Mouse (Mus musculus) cerebellum, adult (tissue): ENCODE data around the gene Nyap1.

ENCODE experiments used
- ATAC-seq: cut with Nextera tagmentation; 2 replicates; pipeline ENCODE4 v1.9.2; 2017; ENCODE audit warnings: mild to moderate bottlenecking, moderate library complexity, mixed read lengths; ENCODE audit not compliant: insufficient number of reproducible peaks, low FRiP score, low TSS enrichment

Gene Nyap1

DNA sequence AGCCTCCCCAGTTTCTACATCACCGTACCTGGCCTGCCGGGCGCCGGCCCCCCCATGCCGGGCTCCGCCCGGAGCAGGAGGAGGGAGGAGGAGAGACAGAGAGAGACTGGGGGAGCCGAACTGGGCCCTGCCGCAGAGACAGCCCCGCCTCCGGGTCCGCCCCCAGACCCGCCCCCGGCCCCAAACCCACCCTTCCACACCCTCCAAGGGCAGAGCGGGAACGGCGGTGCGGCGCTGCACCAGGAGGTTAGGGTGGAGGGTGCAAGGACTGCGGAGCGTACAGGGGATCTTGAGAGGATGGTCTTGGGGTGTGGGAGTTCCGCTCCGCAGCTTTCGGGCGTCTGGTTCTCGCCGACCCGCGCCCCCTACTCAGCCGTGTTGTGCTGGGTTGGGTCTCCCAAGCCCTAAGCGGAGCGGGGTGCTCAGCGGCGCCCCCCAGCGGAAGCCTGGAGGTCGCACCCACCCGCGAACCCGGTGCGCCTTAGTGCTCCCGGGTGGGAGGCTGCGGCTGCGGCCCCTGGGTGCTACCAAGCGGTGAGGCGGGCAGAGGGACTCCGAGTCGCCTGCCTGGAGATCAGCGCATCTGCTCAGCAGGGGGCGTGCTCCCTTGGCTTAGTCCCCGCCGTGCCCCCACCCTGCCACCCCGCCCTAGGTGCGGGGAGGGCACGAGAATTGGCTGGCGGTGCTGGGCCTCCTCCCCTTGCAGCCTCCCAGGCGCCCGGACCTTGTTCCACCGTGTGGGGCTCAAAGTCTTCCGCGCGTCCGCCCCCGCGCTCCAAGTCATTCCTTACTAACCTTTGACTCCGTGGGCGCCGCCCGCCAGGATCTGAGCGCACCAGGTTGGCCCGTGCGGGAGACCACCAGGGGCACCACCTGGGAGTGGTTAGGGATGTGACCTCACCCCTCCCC is at the start of gene Nyap1:
TSS of gene Nyap1 (minus strand) at position 585 of the 909 bp plus-strand sequence.
- ATAC-seq, result peak; percentile 53

DNA sequence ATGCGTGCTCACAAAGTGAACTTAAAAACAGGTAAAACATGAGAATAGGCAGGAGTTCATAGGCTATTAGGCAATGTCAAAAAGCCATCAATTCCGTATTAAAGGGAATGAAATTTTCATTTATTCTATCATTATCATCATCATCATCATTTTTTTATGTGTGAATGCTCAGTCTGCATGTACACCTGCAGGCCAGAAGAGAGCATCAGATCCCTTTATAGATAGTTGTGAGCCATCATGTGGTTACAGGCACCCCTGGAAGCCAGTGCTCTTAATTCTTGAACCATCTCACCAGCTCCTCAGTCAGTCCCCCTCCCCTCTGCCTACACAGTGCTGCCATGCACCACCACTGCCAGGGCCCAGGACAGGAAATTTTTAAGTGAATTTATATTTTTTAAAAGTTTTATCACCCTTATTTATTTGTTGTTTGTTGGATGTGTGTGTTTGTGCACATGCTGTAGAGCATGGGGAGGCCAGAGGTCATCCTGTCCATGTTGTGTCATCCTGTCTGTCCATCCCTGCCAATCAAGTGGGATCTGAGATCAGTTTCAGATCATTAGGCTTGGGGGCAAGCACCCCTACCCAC is 47.6 kb upstream of the Nyap1 start:
- no peak for ATAC-seq

DNA sequence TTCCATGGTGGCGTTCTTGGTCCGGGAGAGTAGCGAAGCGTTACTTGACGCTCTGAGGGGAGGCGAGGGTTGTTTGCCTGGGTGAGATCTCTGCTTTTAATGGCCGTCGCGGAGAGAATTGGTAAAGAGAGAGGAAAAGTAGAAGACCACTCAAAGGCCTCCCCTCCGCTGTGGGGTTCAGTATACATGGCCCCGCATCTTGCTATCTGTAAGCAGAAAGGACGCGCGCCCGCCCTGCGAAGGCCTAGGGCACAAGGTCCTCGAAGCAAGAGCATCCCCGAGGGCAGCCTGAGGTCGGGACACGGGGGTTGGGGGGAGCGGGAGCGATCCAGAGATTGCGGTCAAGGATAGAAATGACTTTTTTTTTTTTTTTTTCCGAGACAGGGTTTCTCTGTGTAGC is 46.8 kb upstream of the Nyap1 start:
- ATAC-seq, result no peak

DNA sequence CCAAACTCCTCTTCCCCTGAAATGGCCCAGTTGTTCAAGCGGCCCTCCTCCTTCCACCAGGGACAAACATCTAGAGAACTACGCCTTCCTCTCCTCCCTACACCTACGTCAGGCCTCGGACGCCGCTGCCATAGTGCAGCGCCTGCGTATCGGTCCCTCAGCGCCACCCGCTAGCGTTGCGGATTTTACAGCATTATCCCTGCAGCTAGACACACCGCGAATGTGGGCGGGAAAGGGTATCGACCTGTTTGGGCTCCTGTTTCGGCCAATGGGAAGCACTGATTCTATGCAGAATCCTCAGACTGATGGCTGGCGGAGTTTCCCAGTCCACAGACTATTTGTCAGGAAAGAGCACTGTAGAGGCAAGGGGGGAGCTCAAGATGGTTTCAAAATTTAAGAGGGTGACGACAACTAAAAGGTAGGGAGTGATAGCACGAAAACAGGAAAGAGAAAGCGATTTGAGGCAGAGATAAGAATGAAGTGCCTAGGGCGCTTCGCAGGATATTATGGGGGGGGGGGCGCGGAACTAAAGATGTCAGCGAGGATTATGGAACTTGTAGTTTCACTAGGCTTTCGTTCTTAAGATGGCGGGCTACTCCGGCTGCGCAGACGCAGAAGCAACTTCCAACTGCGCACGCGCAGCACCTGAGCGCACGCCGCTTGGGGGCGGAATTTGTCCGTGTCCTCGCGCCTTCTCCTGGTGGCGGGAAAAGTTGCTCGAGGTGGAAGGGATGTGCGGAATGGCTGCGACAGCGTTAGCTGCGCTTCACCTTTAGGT is 45.9 kb upstream of the Nyap1 start, which contains the start of the genes Mepce and Zcwpw1:
TSS of gene Mepce (minus strand) at position 505 of the 778 bp plus-strand sequence.
TSS of gene Zcwpw1 (plus strand) at position 648 of the 778 bp plus-strand sequence.
- ATAC-seq, result peak; percentile 50

DNA sequence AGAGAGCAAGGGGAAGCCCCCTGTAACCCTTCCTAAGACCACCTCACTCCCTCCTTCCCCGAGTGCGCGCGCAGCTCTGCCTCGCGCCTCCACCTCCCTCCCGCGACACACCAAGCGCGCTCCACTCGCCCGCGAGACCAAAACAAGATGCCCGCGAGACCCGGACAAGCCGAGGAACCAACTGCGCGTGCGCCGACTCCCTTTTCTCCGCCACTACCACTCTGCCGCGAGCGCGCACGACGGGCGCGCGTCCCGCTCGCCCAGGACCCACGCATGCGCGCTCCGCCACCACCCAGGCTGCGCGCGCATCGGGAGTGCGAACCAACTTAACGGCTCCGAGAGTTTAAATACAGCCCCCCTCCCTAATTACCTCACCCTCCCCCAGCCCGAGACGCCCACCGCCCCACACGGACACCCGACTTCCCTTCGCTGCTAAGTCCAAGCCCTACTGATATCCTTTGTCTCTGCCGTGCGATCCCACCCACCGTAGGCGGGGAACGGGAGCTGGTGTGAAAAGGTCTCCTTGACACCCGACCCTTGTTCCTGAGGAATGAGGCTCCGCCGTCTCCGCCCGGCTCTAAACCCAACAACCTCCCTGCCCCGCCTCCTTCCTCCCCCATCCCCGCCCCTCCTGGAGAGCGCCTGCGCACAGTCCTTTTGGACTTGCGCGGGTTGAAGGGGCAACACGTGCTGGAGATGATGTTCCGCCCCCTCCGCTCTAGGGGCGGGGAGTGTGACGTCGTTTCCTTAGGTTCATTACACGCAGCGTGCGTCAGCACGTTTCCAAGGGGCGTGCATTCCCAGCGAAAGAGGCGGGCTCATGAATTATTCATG is 44.9 kb upstream of the Nyap1 start:
- peak; percentile 57 for ATAC-seq

DNA sequence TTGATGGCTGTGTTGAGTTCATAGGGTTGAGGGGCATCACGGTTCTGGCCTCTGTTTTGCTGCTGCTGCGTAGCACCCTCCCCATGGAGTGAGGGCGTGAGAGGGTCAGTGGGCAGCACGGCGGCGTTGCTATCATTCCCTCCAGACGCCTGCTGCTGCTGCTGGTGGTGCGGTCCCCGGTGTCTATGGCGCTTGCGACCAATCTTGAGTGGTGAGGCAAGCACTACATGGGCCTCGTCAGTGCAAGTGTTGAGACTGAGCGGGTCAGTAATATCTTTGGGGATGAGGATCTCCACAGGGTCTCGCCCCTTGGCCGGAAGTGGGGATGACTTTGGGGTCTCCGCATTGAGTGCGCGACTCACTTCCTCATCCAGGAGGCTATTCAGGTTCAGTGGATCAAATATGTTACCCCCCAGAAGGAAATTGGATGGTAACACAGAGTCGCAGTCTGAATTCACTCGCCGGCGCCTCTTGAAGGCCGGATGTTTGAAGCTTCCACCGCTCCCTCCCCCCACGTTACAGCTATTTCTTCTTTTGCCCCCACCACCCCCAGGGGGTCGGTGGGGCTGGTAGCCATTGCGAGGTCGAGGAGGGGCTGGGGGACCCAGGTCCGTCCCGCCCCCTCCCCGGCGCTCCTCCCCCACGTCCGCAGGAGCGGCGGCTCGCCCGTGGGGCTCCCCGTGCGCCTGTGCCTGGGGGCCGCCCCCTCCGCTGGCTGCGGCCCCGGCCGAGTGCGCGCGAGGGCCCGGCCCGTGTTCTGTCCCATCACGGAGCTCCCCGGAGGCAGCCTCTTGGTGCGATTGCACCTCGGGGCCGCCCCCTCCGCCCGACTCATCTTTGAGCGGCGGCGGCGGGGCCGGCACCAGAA is 44.0 kb upstream of the Nyap1 start:
- peak; percentile 6; the same call in 1 of the 2 replicates for ATAC-seq

DNA sequence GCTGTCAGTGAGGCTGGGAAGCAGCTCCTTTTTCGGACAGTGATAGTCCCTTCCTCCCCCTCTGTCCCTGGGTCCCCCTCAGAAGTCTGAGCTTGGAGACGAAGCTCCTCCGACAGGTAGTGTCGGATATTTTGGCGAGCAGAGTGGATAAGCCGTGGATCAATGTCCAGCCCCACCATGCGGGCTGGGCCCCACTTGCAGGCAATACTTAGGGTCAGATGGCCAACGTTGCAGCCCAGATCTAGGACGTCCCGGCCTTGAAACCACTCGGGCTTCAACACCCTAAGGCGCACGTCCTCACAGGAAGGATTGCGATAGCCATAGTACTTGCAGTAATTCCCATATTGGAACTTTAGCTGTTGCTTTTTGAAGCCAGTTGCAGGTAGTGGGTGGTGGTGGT is 43.1 kb upstream of the Nyap1 start:
- no peak for ATAC-seq

DNA sequence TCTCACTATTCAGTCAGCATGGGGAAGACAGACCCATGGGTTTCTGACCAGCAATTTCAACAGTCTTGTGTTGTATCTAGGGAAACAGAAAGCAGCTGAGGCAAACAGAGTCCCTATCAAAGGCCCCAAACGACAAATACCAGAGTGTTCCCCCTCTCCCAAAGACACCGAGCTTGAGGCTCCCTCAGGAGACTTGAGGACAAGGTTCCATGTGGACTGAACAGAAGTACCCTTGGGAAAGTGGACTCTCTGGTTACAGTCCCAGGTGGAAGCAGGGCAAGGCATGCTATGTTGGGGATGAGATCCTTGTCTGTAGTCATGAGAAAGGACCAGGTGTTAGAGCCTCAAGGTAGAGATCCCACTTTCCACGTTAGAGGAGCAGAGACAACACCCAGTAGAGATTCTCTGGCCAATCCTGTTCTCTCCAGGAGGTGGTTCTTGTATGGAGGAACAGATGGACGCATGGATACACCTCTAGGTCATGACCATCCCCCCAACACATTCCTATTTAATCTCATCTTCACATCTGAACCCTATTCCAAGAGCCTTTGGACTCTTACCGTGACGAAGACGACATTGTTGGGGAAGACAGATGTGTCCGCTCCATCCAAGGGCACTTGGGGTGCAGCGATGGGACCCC is 42.6 kb upstream of the Nyap1 start:
- no peak for ATAC-seq

DNA sequence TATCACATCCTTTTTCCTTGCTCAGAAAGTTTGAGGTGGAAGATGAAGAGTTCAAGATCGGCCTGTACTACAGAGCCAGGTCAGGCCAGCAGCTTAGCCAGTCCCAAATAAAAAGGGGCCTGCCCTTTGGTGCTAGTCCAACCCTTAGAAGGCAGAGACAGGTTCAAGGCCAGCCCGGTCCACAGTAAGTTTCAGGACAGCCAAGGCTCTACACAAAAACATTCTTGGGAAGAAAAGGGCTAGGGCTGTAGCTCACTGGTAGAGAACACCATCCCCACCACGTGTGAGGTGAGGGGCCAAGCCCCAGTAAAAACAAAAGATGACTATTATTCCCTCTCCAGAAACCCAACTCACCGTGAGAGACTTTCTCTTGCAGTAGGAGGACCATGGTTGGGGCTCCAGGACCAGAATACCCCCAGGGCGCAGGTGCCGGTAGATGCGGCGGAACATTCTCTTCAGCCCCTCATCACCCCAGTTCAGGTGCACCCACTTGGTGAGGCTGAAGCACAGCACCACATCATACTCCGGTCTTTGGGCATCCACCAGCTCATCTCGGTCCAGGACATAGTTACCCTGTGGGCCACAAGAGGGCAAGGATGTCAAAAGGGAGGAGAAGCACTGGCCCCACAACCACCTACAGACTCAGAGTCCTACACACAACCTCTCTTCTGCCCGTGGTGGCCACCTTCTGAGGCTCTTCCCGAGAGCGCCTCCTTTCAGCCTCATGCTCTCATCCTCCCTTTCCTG is 41.5 kb upstream of the Nyap1 start:
- ATAC-seq, result no peak

DNA sequence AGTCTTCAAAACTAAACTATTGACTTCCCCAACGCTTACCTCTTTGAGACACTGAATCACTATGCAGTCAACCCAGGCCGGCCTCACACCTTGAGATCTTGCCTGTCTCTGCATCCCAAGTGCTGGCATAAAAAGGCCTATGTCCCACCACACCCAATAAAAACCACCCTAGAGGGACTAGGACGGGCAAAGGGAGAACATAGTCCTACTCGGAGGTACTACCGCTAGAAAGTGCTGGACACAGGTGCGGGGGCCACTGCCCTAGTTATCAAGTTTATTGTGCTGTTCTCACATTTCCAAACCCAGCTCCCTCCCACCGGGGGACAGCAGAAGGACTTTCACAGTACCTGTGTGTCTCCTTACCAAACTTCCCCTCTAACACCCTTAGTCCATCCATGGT is 40.3 kb upstream of the Nyap1 start:
- no peak for ATAC-seq

DNA sequence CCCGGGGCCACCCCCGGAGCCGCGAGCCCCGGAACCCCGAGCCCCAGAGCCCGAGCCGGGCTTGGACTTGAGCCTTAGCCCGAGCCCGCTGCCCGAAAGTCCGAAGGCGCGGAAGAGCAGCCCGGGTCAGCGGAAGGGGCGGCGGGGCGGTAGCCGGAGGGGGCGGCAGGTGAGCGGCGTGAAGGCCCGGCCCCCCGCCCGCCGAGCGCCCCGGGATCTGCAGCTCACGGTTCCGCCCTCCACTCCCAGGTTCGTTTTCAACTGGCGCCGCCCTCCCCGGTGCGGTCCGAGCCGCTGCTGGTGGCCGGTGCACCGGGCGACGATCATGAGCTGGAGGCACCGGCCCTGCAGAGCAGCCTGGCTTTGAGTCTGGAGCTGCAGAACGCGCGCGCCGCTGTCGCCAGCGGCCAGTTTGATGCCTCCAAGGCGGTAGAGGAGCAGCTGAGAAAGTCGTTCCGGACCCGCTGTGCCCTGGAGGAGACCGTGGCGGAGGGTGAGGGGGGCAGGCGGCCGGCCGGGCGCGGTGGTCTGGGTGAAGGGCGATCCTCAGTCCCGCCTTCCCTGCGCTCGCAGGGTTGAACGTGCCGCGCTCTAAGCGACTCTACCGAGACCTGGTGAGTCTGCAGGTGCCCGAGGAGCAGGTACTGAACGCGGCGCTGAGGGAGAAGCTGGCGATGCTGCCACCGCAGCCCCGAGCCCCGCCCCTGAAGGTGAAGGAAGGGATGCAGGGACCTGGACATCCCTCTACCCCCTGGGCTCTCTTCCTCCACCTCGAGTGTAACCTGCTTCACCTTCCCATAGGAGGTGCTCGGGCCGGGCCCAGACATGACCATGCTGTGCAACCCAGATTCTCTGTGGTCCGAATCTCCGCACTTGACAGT is 37.9 kb upstream of the Nyap1 start:
- ATAC-seq, result 0 out of 2 replicates have a peak, but pooled peaks have one; percentile 3

DNA sequence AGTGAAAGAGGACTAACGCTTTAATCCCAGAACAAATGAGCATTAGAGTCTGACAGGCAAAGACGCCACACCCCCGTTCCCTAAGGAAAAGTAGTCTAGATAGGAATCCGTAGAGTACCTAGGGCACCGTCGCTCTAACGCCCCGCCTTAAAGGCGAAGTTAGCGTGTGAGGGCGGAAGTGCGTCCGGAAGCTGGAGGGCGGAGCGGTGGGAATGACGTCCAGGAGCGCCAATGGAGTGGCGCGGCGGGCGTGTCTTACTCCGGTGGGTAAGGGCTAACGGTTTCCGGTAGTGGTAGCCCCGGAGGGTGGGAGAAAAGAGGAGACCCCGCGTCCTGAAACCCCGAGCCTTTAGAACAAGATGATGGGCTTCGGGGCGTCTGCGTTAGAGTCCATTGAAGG is 37.2 kb upstream of the Nyap1 start, which contains the start of gene Ppp1r35:
TSS of gene Ppp1r35 (plus strand) at position 215 of the 400 bp plus-strand sequence.
- peak; percentile 93 for ATAC-seq

DNA sequence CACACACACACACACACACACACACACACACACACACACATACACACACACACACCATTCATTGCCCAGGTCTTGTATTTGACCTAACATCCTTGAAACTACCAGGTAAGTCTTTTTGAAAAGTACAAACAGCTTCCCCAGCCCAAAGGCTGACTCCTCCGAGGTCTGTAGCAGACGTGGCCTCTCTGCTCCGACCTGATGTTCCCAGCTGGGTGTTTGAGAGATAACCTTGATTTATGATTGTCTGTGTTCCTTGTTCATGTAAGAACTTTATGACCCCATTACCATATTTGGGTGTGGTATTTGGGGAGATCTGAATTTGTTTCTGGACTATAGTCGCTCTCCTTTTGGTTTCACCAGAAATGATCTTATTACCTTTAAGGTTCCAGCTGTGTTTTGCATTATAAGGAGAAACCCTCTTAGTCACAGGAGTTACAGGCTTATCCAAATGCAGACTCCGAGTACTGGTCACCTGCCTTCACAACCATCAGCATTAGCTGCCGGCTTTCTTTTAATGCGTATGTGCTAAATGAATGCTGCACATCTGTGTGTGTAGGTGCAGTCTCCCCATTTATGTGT is 35.9 kb upstream of the Nyap1 start:
- no peak for ATAC-seq

DNA sequence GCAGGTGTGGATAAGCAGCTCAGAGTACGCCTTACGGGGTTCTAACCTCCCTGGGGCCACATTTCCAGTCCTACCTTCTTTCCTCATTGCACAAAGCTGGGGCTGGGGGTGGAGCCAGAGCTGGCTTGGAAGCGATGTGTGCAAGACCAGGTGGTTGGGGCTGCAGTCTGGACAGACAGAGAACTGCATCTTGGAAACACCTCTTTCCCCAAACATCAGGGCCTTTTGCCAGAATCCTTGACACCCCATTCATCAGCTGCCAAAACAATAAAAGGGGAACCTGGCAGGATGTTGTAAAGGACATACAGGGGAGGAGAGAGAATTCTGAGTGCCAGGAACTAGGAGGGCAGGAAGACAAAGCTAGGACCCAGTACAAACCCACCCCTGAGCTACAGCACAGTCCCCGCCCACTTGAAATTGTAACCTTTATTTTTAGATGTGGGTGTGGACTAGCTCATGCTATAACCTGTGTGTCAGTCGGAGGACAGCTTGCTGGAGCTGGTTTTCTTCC is 35.1 kb upstream of the Nyap1 start:
- no peak for ATAC-seq

DNA sequence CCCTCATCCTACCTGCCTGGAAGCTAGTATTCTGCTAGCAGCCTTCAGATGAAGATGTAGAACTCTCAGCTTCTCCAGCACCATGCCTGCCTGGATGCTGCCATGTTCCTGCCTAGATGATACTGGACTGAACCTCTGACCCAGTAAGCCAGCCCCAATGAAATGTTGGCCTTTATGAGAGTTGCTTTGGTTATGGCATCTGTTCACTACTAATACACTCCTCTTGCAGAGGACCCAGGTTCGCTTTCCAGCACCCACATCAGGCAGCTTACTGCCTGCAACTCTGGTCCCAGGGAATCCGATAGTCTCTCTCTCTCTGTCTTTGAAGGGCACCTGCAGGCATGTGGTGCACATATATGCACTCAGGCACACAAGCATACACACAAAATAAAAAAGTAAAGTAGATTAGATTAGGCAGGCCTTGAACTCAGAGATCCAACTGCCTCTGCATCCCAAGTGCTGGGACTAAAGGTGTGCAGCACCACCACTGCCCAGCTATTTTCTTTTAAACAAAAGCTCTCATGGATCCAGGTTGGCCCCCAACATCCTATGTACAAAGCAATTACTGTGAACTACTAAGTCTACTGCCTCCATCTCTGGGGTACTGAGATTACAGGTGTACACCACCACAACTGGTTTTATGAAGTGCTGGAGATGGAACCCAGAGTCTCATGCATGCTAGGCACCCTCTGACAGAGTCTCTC is 34.3 kb upstream of the Nyap1 start:
- no peak for ATAC-seq

DNA sequence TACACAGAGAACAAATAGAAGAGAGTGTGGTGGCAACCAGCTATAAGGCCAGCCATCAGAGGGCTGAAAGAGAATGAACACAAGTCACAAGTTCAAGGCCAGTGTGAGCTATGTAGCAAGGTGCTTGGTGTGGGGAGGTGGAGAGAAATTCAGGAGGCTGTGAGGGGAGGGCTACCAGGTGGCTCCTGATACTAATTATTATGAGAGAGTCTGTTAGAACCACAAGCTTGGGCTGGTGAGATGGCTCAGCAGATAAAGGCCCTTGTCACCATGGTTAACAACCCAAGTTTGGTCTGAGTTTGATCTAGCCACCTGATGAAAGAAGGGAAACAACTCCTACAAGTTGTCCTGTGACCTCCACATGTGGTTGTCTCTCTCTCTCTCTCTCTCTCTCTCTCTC is 31.3 kb upstream of the Nyap1 start:
- no peak for ATAC-seq
